In genomic region chr5:114773780-114774179, GRCm38 (mm10) we compare ENCODE assay signal across 8 mouse cellular contexts. TPM values are rescaled to one million over a fixed set of nuclear protein-coding genes. Genes with fewer than 3 reads are reported as not detected.
A peak's percentile ranks its signal among the peaks of the same experiment; 100 is the strongest.
DNase-seq lines count a peak whose midpoint lies in the region; ATAC-seq and TF ChIP-seq lines count a peak whose summit lies in the region.

No protein-coding gene starts in this region.

- no peak for DNase-seq in kidney, postnatal 10 days
- DNase-seq in liver, embryonic 14.5 days (ENCODE audit: low read depth in 3 of 3, low spot score in 3 of 3): no peak
- DNase-seq in spleen, postnatal 36 days (ENCODE audit: low spot score in 2 of 2): peak; percentile 25 to 37
- DNase-seq in ovary, adult 18-20 months (ENCODE audit: low spot score): no peak
- no peak for DNase-seq in yolk sac, embryonic 10.5 days (ENCODE audit: low spot score)

- peak overlapping the region; percentile 85 for H3K4me3 ChIP-seq in kidney, embryonic 16.5 days (ENCODE audit: low read length)
- peak overlapping the region; percentile 70 for H3K4me3 ChIP-seq in bone marrow macrophage, adult 2 months (ENCODE audit: insufficient read depth, low read length)
- H3K4me3 ChIP-seq in heart, embryonic 13.5 days: peak overlapping the region; percentile 90
- H3K4me3 ChIP-seq in liver, embryonic 14.5 days (ENCODE audit: insufficient read depth in 1 of 2, low read depth in 2 of 2, low read length in 2 of 2): peak overlapping the region; percentile 91 to 100

- peak overlapping the region; percentile 98 for H3K4me2 ChIP-seq in kidney, embryonic 16.5 days (replicated peaks; ENCODE audit: low read depth, low read length)
- H3K4me2 ChIP-seq in heart, embryonic 13.5 days: peak overlapping the region; percentile 94
- H3K4me2 ChIP-seq in liver, embryonic 14.5 days (ENCODE audit: low read depth): peak overlapping the region; percentile 95

- no peak for ATAC-seq in kidney, embryonic 16.5 days (ENCODE audit: low FRiP score, low TSS enrichment)
- no peak for ATAC-seq in heart, embryonic 13.5 days (ENCODE audit: extremely low read depth, insufficient number of reproducible peaks, low FRiP score, low TSS enrichment)
- no peak for ATAC-seq in liver, embryonic 14.5 days (ENCODE audit: insufficient read depth)

- H3K9me3 ChIP-seq in kidney, embryonic 16.5 days (ENCODE audit: low read length): no peaks in the 10 kb centered on the region
- no peaks in the 10 kb centered on the region for H3K9me3 ChIP-seq in heart, embryonic 13.5 days
- no peaks in the 10 kb centered on the region for H3K9me3 ChIP-seq in liver, embryonic 14.5 days (ENCODE audit: control insufficient read depth, low read length)

- WGBS in kidney, embryonic 16.5 days: 2% methylated on average over 11 of the region's 11 CpGs
- WGBS in heart, embryonic 13.5 days: 3% methylated on average over 11 of the region's 11 CpGs
- WGBS in liver, embryonic 14.5 days (ENCODE audit: insufficient replicate concordance): under 1% methylated on average over 11 of the region's 11 CpGs

- no peaks in the 10 kb centered on the region for H3K36me3 ChIP-seq in kidney, embryonic 16.5 days (ENCODE audit: insufficient read depth, low read length)
- 0 out of 2 replicates have a peak, but pooled peaks cover under 1% of the 10 kb centered on the region for H3K36me3 ChIP-seq in heart, embryonic 13.5 days
- no peaks in the 10 kb centered on the region; the same call in 1 of the 2 replicates for H3K36me3 ChIP-seq in liver, embryonic 14.5 days (replicated peaks; ENCODE audit: control insufficient read depth, insufficient read depth, low read depth)

- peak overlapping the region; percentile 90 for H3K27ac ChIP-seq in kidney, embryonic 16.5 days (ENCODE audit: low read length)
- H3K27ac ChIP-seq in bone marrow macrophage, adult 2 months (ENCODE audit: insufficient read depth, low read depth, low read length): peak overlapping the region; percentile 77
- peak overlapping the region; percentile 91 for H3K27ac ChIP-seq in heart, embryonic 13.5 days (replicated peaks)
- H3K27ac ChIP-seq in liver, embryonic 14.5 days: peak overlapping the region; percentile 67

- TF ChIP-seq CTCF in bone marrow macrophage, adult 2 months (IDR thresholded peaks at IDR 0.05; ENCODE audit: low read depth, low read length): no peak
- no peak for TF ChIP-seq CTCF in liver, embryonic 14.5 days (IDR thresholded peaks at IDR 0.05; ENCODE audit: low read depth)

- TF ChIP-seq POLR2A in bone marrow macrophage, adult 2 months (IDR thresholded peaks at IDR 0.05; ENCODE audit: borderline replicate concordance, low read depth, low read length): no peak

- TF ChIP-seq EP300 in liver, embryonic 14.5 days (IDR thresholded peaks at IDR 0.05; ENCODE audit: low read depth): no peak

- peaks cover 25% of the 10 kb centered on the region for H3K4me1 ChIP-seq in kidney, embryonic 16.5 days (ENCODE audit: insufficient read depth, low read length)
- H3K4me1 ChIP-seq in bone marrow macrophage, adult 2 months (ENCODE audit: control insufficient read depth, insufficient read depth, low read length): peaks cover 31% of the 10 kb centered on the region
- peaks cover 28% of the 10 kb centered on the region for H3K4me1 ChIP-seq in heart, embryonic 13.5 days
- H3K4me1 ChIP-seq in liver, embryonic 14.5 days (replicated peaks; ENCODE audit: control insufficient read depth in 2 of 2, insufficient read depth in 2 of 2, low read length in 1 of 2): peaks cover 16 to 30% of the 10 kb centered on the region in 2 experiments

- peak overlapping the region; percentile 96 for H3K9ac ChIP-seq in kidney, embryonic 16.5 days (replicated peaks; ENCODE audit: low read length)
- peak overlapping the region; percentile 99 for H3K9ac ChIP-seq in heart, embryonic 13.5 days
- peak overlapping the region; percentile 97 for H3K9ac ChIP-seq in liver, embryonic 14.5 days (replicated peaks)

- no peaks in the 10 kb centered on the region for H3K27me3 ChIP-seq in kidney, embryonic 16.5 days (ENCODE audit: insufficient read depth, low read length)
- H3K27me3 ChIP-seq in heart, embryonic 13.5 days (replicated peaks): no peaks in the 10 kb centered on the region
- no peaks in the 10 kb centered on the region for H3K27me3 ChIP-seq in liver, embryonic 14.5 days (ENCODE audit: control insufficient read depth, insufficient read depth, low read length)

RNA-seq across cellular contexts. Expression of gene Ankrd13a, which starts 0.7 kb away (rescaled TPM):
- 15.6 and 33.9 TPM in 2 replicates for polyA plus RNA-seq in kidney, embryonic 16.5 days (2015; fragmentation: Nextera tagmentation; extraction: Ambion mirVana)
- 102 and 116 TPM in 2 replicates for polyA plus RNA-seq in bone marrow macrophage, adult 2 months (2012; ENCODE audit: insufficient read depth, insufficient read length, missing spikeins)
- 28.5 and 29.3 TPM in 2 replicates for polyA plus RNA-seq in heart, embryonic 13.5 days (2015; fragmentation: Nextera tagmentation; extraction: Ambion mirVana)
- 29.9 and 38.6 TPM in 2 replicates for polyA plus RNA-seq in liver, embryonic 14.5 days (2012; rRNA removed)
- 46.6 and 59.1 TPM in 2 replicates for polyA plus RNA-seq in liver, embryonic 14.5 days (2014; fragmentation: Nextera tagmentation; extraction: Ambion mirVana)

RNA-seq across cellular contexts. Expression of gene Git2, which starts 1.5 kb away (rescaled TPM):
- polyA plus RNA-seq in kidney, embryonic 16.5 days (2015; fragmentation: Nextera tagmentation; extraction: Ambion mirVana): 45.7 and 50.1 TPM in 2 replicates
- polyA plus RNA-seq in bone marrow macrophage, adult 2 months (2012; ENCODE audit: insufficient read depth, insufficient read length, missing spikeins): 111 and 116 TPM in 2 replicates
- 28.1 and 30.3 TPM in 2 replicates for polyA plus RNA-seq in heart, embryonic 13.5 days (2015; fragmentation: Nextera tagmentation; extraction: Ambion mirVana)
- polyA plus RNA-seq in liver, embryonic 14.5 days (2012; rRNA removed): 12.7 and 13.7 TPM in 2 replicates
- 12.1 and 12.7 TPM in 2 replicates for polyA plus RNA-seq in liver, embryonic 14.5 days (2014; fragmentation: Nextera tagmentation; extraction: Ambion mirVana)

RNA-seq across cellular contexts. Expression of gene 1500011B03Rik, which starts 49.5 kb away (rescaled TPM):
- 105 and 111 TPM in 2 replicates for polyA plus RNA-seq in kidney, embryonic 16.5 days (2015; fragmentation: Nextera tagmentation; extraction: Ambion mirVana)
- 32.9 and 35.7 TPM in 2 replicates for polyA plus RNA-seq in bone marrow macrophage, adult 2 months (2012; ENCODE audit: insufficient read depth, insufficient read length, missing spikeins)
- polyA plus RNA-seq in heart, embryonic 13.5 days (2015; fragmentation: Nextera tagmentation; extraction: Ambion mirVana): 53.8 and 54.5 TPM in 2 replicates
- polyA plus RNA-seq in liver, embryonic 14.5 days (2012; rRNA removed): 15.5 and 17.5 TPM in 2 replicates
- polyA plus RNA-seq in liver, embryonic 14.5 days (2014; fragmentation: Nextera tagmentation; extraction: Ambion mirVana): 31.9 and 36.0 TPM in 2 replicates

Comparison
In these comparisons a context has a peak if more than half of its experiments do, and no peak if none do; other contexts are left out.
1. DNase-seq: peak in spleen, postnatal 36 days (2 of 2); none in kidney, postnatal 10 days (single experiment), liver, embryonic 14.5 days (0 of 3), ovary, adult 18-20 months (single experiment) and yolk sac, embryonic 10.5 days (single experiment).
2. Peak in every context shown above with its lines, with median percentiles within 50 percentile points of each other: H3K27ac ChIP-seq, H3K4me2 ChIP-seq, H3K4me3 ChIP-seq and H3K9ac ChIP-seq.